ENCODE assay signal across 20 mouse cellular contexts in genomic region chr2:105356791-105357190, GRCm38 (mm10). TPM values are rescaled to one million over a fixed set of nuclear protein-coding genes. Genes with fewer than 3 reads are reported as not detected.
DNase-seq lines count a peak whose midpoint lies in the region; ATAC-seq lines count a peak whose summit lies in the region.
"Had no signal": no experiment of that assay in that cellular context is flagged by ENCODE, and none has a peak within 500 bp of the region (broad histone marks: within the 10 kb centered on the region; RNA-seq: fewer than 3 reads in every experiment).

No protein-coding gene starts in this region.

- DNase-seq in gastrocnemius, adult 18-20 months (ENCODE audit: low spot score), result peak; percentile 18
- DNase-seq in gastrocnemius, adult 8-10 months (ENCODE audit: low spot score in 2 of 2), result no peak
- peak; percentile 7 to 11 for DNase-seq in heart, postnatal 10 days
- DNase-seq in heart, postnatal 4 days, result no peak
- peak; percentile 25 for DNase-seq in Muller cell, postnatal 12 days (ENCODE audit: inconsistent ontology term)
- peak; percentile 16 for DNase-seq in lung, postnatal 14 days
- no peak for DNase-seq in frontal cortex, postnatal 14 days (ENCODE audit: low spot score in 2 of 2)
- DNase-seq: adrenal gland, adult 8-10 months; cerebellum, adult 11 months; cerebellum, adult 9-10 months; cerebellum, postnatal 36 days; heart, postnatal 36 days; kidney, adult 18-20 months; kidney, postnatal 25 days; right cerebral cortex, postnatal 25 days; spleen, adult 18-20 months had no signal

- ATAC-seq in granulocyte monocyte progenitor cell, adult 5-6 weeks (replicated peaks; ENCODE audit: poor library complexity, severe bottlenecking), result no peak
- ATAC-seq: forebrain, embryonic 13.5 days; inflammation-experienced regulatory T-cells, adult 6 months; midbrain, embryonic 13.5 days had no signal

- intact Hi-C loops in heart, postnatal 10 days (cut with DNase I), result no loop called here

RNA-seq across cellular contexts. Expression of gene Rcn1, which starts 42.3 kb away (rescaled TPM):
- total RNA-seq in gastrocnemius, adult 18-20 months (2021), result 1 to 10 TPM; 5.1 to 5.4 TPM
- total RNA-seq in gastrocnemius, adult 8-10 months (2022), result 1 to 10 TPM; 3.0 to 5.1 (median 4.1) TPM
- 10 to 100 TPM; 40.5 to 50.9 TPM for total RNA-seq in heart, postnatal 10 days (2021)
- 10 to 100 TPM; 57.3 to 61.7 TPM for total RNA-seq in heart, postnatal 4 days (2021)
- total RNA-seq in granulocyte monocyte progenitor cell, adult 5-6 weeks (2014; fragmentation: Nextera tagmentation), result 15.1 and 26.4 TPM in 2 replicates
- total RNA-seq in granulocyte monocyte progenitor cell, adult 5-6 weeks (2017), result 45.2 and 50.2 TPM in 2 replicates

Comparison
In these comparisons a context has a peak if more than half of its experiments do, and no peak if none do; other contexts are left out.
1. DNase-seq: peak in gastrocnemius, adult 18-20 months (single experiment), heart, postnatal 10 days (2 of 2), Muller cell, postnatal 12 days (single experiment) and lung, postnatal 14 days (single experiment); none in gastrocnemius, adult 8-10 months (0 of 2), heart, postnatal 4 days (single experiment) and frontal cortex, postnatal 14 days (0 of 2).